Mouse (Mus musculus): ENCODE data around the gene St3gal3. TPM values are rescaled to one million over a fixed set of nuclear protein-coding genes. Genes with fewer than 3 reads are reported as not detected.

Gene St3gal3
- total and polyA plus RNA-seq, 3 experiments, result 54.9 to 70.6 (median 55.8) TPM

DNA sequence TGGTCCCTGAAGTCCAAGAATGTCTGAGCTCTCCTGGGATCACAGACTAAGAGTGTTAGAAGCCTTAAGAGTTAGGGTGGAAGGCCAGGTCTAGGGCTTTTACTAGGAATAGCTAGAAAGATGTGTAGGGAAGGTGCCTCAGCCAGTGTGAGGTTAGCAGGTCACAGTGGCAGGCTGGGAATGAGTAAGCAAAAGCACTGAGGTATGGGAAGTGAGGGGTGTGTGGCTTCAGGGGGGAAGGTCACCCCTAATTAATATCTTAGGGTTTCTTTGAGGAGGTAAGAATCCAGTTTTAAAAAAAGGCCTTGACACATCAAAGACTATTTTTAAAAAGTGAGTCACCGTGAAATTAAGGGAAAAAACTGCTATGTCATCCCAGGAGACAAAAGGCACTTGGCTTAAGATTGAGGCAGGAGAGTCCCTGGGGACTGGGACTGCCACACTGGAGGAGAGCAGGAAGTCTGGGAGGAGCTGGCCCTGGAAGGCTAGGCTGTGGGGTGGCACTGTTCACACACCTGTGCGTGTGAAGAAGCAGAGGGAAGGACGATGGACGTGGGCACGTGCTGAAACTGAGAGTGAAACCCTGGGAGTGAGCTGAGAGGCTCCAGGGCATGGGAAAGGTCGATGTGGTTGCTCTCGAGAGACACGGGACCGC lies 72.8 kb downstream of the St3gal3 start:
- peaks cover 21% of the 10 kb centered on the region for H3K4me1 ChIP-seq (ENCODE audit: control insufficient read depth, insufficient read depth, low read length)
- intact Hi-C loops (cut with DNase I), result no loop called here
- no peaks in the 10 kb centered on the region for H3K79me2 ChIP-seq (replicated peaks; ENCODE audit: control insufficient read depth, insufficient read depth, low read length)
- 30% methylated on average over 9 of the region's 9 CpGs for whole genome bisulfite sequencing
- H3K27me3 ChIP-seq (ENCODE audit: control insufficient read depth, insufficient read depth, low read length), result no peaks in the 10 kb centered on the region
- no peak overlapping the region for H3K4me3 ChIP-seq
- H3K9ac ChIP-seq (ENCODE audit: low read depth, low read length), result no peak overlapping the region
- peak overlapping the region; percentile 22 for H3K27ac ChIP-seq
- TF ChIP-seq EP300 (IDR thresholded peaks at IDR 0.05; ENCODE audit: insufficient read depth, low read depth, low read length) (no peak), POLR2A (IDR thresholded peaks at IDR 0.05; ENCODE audit: insufficient read depth, low read depth, low read length) (no peak), CTCF (IDR thresholded peaks at IDR 0.05) (no peak)
- DNase-seq, result no peak
- H3K36me3 ChIP-seq (ENCODE audit: control insufficient read depth, insufficient read depth, low read length), result no peaks in the 10 kb centered on the region

DNA sequence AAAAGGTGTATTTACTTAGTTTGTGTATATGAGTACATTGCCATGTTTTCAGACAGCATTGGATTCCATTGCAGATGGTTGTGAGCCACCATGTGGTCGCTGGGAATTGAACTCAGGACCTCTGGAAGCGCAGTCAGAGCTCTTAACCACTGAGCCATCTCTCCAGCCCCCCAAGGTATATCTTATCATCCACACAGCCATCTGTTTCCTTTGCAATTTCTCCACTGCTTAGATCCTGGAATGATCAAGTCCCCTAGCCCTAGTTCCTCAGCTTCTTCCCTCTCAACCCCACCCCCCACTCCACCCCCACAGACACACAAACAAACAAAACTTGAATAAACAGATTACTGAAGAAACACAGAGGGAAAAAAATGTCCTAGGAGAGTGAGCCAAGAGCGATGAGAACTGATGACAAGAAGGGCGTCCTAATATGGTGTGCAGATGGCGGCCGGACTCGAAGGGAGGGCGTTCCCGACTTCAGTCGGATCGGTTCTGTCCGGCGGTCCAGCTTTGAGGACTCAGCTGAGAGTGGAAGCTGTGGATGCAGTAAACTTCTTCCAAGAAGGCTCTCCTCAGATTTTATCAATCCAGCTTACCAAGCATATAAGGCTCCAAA lies 73.7 kb downstream of the St3gal3 start:
- Histone ChIP-seq H3K27me3 (ENCODE audit: control insufficient read depth, insufficient read depth, low read length) (no peaks in the 10 kb centered on the region), H3K4me1 (ENCODE audit: control insufficient read depth, insufficient read depth, low read length) (peaks cover 21% of the 10 kb centered on the region), H3K9ac (ENCODE audit: low read depth, low read length) (no peak overlapping the region), H3K36me3 (ENCODE audit: control insufficient read depth, insufficient read depth, low read length) (no peaks in the 10 kb centered on the region), H3K27ac (peak overlapping the region; percentile 22; the same call in 1 of the 2 replicates), H3K79me2 (replicated peaks; ENCODE audit: control insufficient read depth, insufficient read depth, low read length) (no peaks in the 10 kb centered on the region), H3K4me3 (no peak overlapping the region)
- DNase-seq, result peak; percentile 55 to 75
- intact Hi-C loops (cut with DNase I), result no loop called here
- WGBS, result 68% methylated on average over 13 of the region's 13 CpGs
- TF ChIP-seq EP300 (IDR thresholded peaks at IDR 0.05; ENCODE audit: insufficient read depth, low read depth, low read length) (no peak), CTCF (IDR thresholded peaks at IDR 0.05) (no peak), POLR2A (IDR thresholded peaks at IDR 0.05; ENCODE audit: insufficient read depth, low read depth, low read length) (no peak)

GRCm38 (mm10) chr4:118059816-118060475 lies 74.8 kb downstream of the St3gal3 start:
- Histone ChIP-seq H3K4me1 (ENCODE audit: control insufficient read depth, insufficient read depth, low read length) (peaks cover 21% of the 10 kb centered on the region), H3K79me2 (replicated peaks; ENCODE audit: control insufficient read depth, insufficient read depth, low read length) (no peaks in the 10 kb centered on the region), H3K27ac (peak overlapping the region; percentile 21; the same call in 1 of the 2 replicates), H3K36me3 (ENCODE audit: control insufficient read depth, insufficient read depth, low read length) (no peaks in the 10 kb centered on the region), H3K4me3 (no peak overlapping the region), H3K27me3 (ENCODE audit: control insufficient read depth, insufficient read depth, low read length) (no peaks in the 10 kb centered on the region), H3K9ac (ENCODE audit: low read depth, low read length) (no peak overlapping the region)
- peak; percentile 42 to 47 for DNase-seq
- TF ChIP-seq EP300 (IDR thresholded peaks at IDR 0.05; ENCODE audit: insufficient read depth, low read depth, low read length), result no peak
- TF ChIP-seq POLR2A (IDR thresholded peaks at IDR 0.05; ENCODE audit: insufficient read depth, low read depth, low read length), result no peak
- TF ChIP-seq CTCF (IDR thresholded peaks at IDR 0.05), result no peak
- intact Hi-C loops (cut with DNase I), result no loop called here
- WGBS, result 57% methylated on average over 11 of the region's 11 CpGs

DNA sequence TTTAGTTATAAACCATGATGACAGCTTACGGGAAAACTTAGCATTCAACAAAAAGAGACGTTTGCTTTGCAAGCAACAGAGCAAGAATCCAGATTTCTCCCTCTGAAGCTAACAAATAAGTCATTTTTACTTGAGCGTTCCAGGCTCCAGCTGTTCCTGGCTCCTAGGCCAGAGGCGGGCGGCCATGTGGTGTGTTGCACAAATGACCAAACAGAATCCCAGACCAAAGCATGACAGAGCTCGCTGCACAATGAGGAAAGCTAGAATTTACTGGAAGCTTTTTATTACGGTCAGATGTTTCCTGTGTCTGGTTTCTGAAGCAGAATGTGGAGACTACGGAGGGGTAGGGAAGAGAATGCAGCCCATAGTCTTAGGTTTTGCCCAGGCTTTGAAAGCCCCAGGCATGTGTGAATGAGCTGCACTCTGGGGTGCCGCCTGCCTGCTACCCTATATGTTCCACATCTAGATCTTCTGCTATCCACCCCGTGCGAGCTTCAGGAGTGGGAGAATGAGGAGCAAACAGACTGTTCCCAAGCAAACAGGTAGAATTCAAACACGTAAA lies 76.5 kb downstream of the St3gal3 start:
- H3K4me1 ChIP-seq (ENCODE audit: control insufficient read depth, insufficient read depth, low read length), result peaks cover 21% of the 10 kb centered on the region
- H3K4me3 ChIP-seq, result no peak overlapping the region
- 64% methylated on average over 12 of the region's 12 CpGs for WGBS
- no peak overlapping the region for H3K9ac ChIP-seq (ENCODE audit: low read depth, low read length)
- H3K27ac ChIP-seq, result peak overlapping the region; percentile 63
- H3K36me3 ChIP-seq (ENCODE audit: control insufficient read depth, insufficient read depth, low read length), result no peaks in the 10 kb centered on the region
- no peaks in the 10 kb centered on the region for H3K79me2 ChIP-seq (replicated peaks; ENCODE audit: control insufficient read depth, insufficient read depth, low read length)
- DNase-seq, result peak; percentile 61 to 76
- intact Hi-C loops (cut with DNase I), result no loop called here
- H3K27me3 ChIP-seq (ENCODE audit: control insufficient read depth, insufficient read depth, low read length), result no peaks in the 10 kb centered on the region
- 0 out of 2 replicates have a peak, but pooled peaks have one; percentile 11 for TF ChIP-seq EP300 (IDR thresholded peaks at IDR 0.05; ENCODE audit: insufficient read depth, low read depth, low read length)
- TF ChIP-seq POLR2A (IDR thresholded peaks at IDR 0.05; ENCODE audit: insufficient read depth, low read depth, low read length), result no peak

- intact Hi-C loops (cut with DNase I), result no loop called here
- no peaks in the 10 kb centered on the region for H3K79me2 ChIP-seq (replicated peaks; ENCODE audit: control insufficient read depth, insufficient read depth, low read length)
- H3K27me3 ChIP-seq (ENCODE audit: control insufficient read depth, insufficient read depth, low read length), result no peaks in the 10 kb centered on the region
- 32% methylated on average over 2 of the region's 2 CpGs for WGBS
- TF ChIP-seq CTCF (IDR thresholded peaks at IDR 0.05), result no peak
- no peak for TF ChIP-seq POLR2A (IDR thresholded peaks at IDR 0.05; ENCODE audit: insufficient read depth, low read depth, low read length)
- TF ChIP-seq EP300 (IDR thresholded peaks at IDR 0.05; ENCODE audit: insufficient read depth, low read depth, low read length), result no peak
- H3K4me3 ChIP-seq, result no peak overlapping the region
- H3K27ac ChIP-seq, result no peak overlapping the region
- no peak overlapping the region for H3K9ac ChIP-seq (ENCODE audit: low read depth, low read length)
- no peak for DNase-seq
- H3K4me1 ChIP-seq (ENCODE audit: control insufficient read depth, insufficient read depth, low read length), result peaks cover 16% of the 10 kb centered on the region
- H3K36me3 ChIP-seq (ENCODE audit: control insufficient read depth, insufficient read depth, low read length), result no peaks in the 10 kb centered on the region
These were observed 77.6 kb downstream of the St3gal3 start for GRCm38 (mm10) chr4:118057076-118057475.
